Mouse (Mus musculus): ENCODE measurements around the gene Tekt5. TPM values are rescaled to one million over a fixed set of nuclear protein-coding genes. Genes with fewer than 3 reads are reported as not detected.
A peak's percentile ranks its signal among the peaks of the same experiment; 100 is the strongest.

Gene Tekt5
- polyA plus RNA-seq, 1 experiment = 21.8 TPM

- Histone ChIP-seq H3K27me3 (ENCODE audit: control insufficient read depth, insufficient read depth, insufficient read length) (no peaks in the 10 kb centered on the region), H3K4me3 (no peak overlapping the region), H3ac (ENCODE audit: control insufficient read depth, insufficient read length) (no peak overlapping the region), H3K79me2 (ENCODE audit: control insufficient read depth, insufficient read depth) (no peaks in the 10 kb centered on the region), H3K36me3 (ENCODE audit: control insufficient read depth, insufficient read depth) (no peaks in the 10 kb centered on the region), H3K4me2 (ENCODE audit: low read depth) (no peak overlapping the region)
- TF ChIP-seq TCF12 (IDR thresholded peaks at IDR 0.05; ENCODE audit: insufficient read depth, poor library complexity, severe bottlenecking) (no peak), E2F4 (IDR thresholded peaks at IDR 0.05; ENCODE audit: insufficient read depth) (no peak), MYOG (IDR thresholded peaks at IDR 0.05; ENCODE audit: control insufficient read depth in 1 of 3, insufficient read depth in 1 of 3, insufficient read length in 2 of 3, low read depth in 2 of 3) (no peak), POLR2AphosphoS2 (IDR thresholded peaks at IDR 0.05; ENCODE audit: insufficient read length, low read depth) (no peak), SRF (IDR thresholded peaks at IDR 0.05; ENCODE audit: control insufficient read depth, insufficient read length, low read depth) (no peak), CEBPB (IDR thresholded peaks at IDR 0.05; ENCODE audit: insufficient read depth, poor library complexity, severe bottlenecking) (no peak), MYOD1 (IDR thresholded peaks at IDR 0.05; ENCODE audit: control insufficient read depth in 1 of 3, insufficient read length in 2 of 3, low read depth in 2 of 3) (no peak), USF1 (IDR thresholded peaks at IDR 0.05; ENCODE audit: low read depth) (no peak), TCF3 (IDR thresholded peaks at IDR 0.05; ENCODE audit: insufficient read length, low read depth) (no peak), MAX (IDR thresholded peaks at IDR 0.05; ENCODE audit: low read depth) (no peak), REST (IDR thresholded peaks at IDR 0.05; ENCODE audit: insufficient read depth, insufficient read length) (no peak), POLR2A (IDR thresholded peaks at IDR 0.05; ENCODE audit: insufficient read length, low read depth) (no peak)
Measured at GRCm38 (mm10) chr16:10349436-10349835, 45.9 kb downstream of the Tekt5 start.

- no peak overlapping the region for H3ac ChIP-seq (ENCODE audit: control insufficient read depth, insufficient read length)
- no peak overlapping the region for H3K4me3 ChIP-seq
- no peaks in the 10 kb centered on the region for H3K36me3 ChIP-seq (ENCODE audit: control insufficient read depth, insufficient read depth)
- H3K79me2 ChIP-seq (ENCODE audit: control insufficient read depth, insufficient read depth) = no peaks in the 10 kb centered on the region
- no peaks in the 10 kb centered on the region for H3K27me3 ChIP-seq (ENCODE audit: control insufficient read depth, insufficient read depth, insufficient read length)
- TF ChIP-seq MYOG (IDR thresholded peaks at IDR 0.05; ENCODE audit: control insufficient read depth in 1 of 3, insufficient read depth in 1 of 3, insufficient read length in 2 of 3, low read depth in 2 of 3) (no peak), MAX (IDR thresholded peaks at IDR 0.05; ENCODE audit: low read depth) (no peak), REST (IDR thresholded peaks at IDR 0.05; ENCODE audit: insufficient read depth, insufficient read length) (no peak)
- no peak overlapping the region for H3K4me2 ChIP-seq (ENCODE audit: low read depth)
Measured at GRCm38 (mm10) chr16:10347551-10347950, 47.7 kb downstream of the Tekt5 start.

GRCm38 (mm10) chr16:10341110-10341509 lies 54.2 kb downstream of the Tekt5 start:
- TF ChIP-seq TCF12 (IDR thresholded peaks at IDR 0.05; ENCODE audit: insufficient read depth, poor library complexity, severe bottlenecking) (no peak), SRF (IDR thresholded peaks at IDR 0.05; ENCODE audit: control insufficient read depth, insufficient read length, low read depth) (no peak)
- Histone ChIP-seq H3K4me2 (ENCODE audit: low read depth) (no peak overlapping the region), H3K36me3 (ENCODE audit: control insufficient read depth, insufficient read depth) (no peaks in the 10 kb centered on the region), H3K27me3 (ENCODE audit: control insufficient read depth, insufficient read depth, insufficient read length) (no peaks in the 10 kb centered on the region), H3K4me3 (no peak overlapping the region), H3K79me2 (ENCODE audit: control insufficient read depth, insufficient read depth) (no peaks in the 10 kb centered on the region), H3ac (ENCODE audit: control insufficient read depth, insufficient read length) (no peak overlapping the region)

- TF ChIP-seq MYOG (IDR thresholded peaks at IDR 0.05; ENCODE audit: control insufficient read depth in 1 of 3, insufficient read depth in 1 of 3, insufficient read length in 2 of 3, low read depth in 2 of 3) = peak; percentile 28 to 88 (median 35)
- peak in 1 of 3 experiments; percentile 64 for TF ChIP-seq MYOD1 (IDR thresholded peaks at IDR 0.05; ENCODE audit: control insufficient read depth in 1 of 3, insufficient read length in 2 of 3, low read depth in 2 of 3)
- no peak for TF ChIP-seq USF1 (IDR thresholded peaks at IDR 0.05; ENCODE audit: low read depth)
- peak; percentile 28 for TF ChIP-seq TCF3 (IDR thresholded peaks at IDR 0.05; ENCODE audit: insufficient read length, low read depth)
- TF ChIP-seq MAX (IDR thresholded peaks at IDR 0.05; ENCODE audit: low read depth) = no peak
- peak; percentile 5 for TF ChIP-seq TCF12 (IDR thresholded peaks at IDR 0.05; ENCODE audit: insufficient read depth, poor library complexity, severe bottlenecking)
- no peak for TF ChIP-seq SRF (IDR thresholded peaks at IDR 0.05; ENCODE audit: control insufficient read depth, insufficient read length, low read depth)
- Histone ChIP-seq H3ac (ENCODE audit: control insufficient read depth, insufficient read length) (no peak overlapping the region), H3K4me2 (ENCODE audit: low read depth) (no peak overlapping the region)
Measured at GRCm38 (mm10) chr16:10339930-10340329, 55.4 kb downstream of the Tekt5 start.

GRCm38 (mm10) chr16:10338601-10339000 lies 56.7 kb downstream of the Tekt5 start:
- TF ChIP-seq MYOD1 (IDR thresholded peaks at IDR 0.05; ENCODE audit: control insufficient read depth in 1 of 3, insufficient read length in 2 of 3, low read depth in 2 of 3) (no peak), POLR2AphosphoS2 (IDR thresholded peaks at IDR 0.05; ENCODE audit: insufficient read length, low read depth) (no peak), SRF (IDR thresholded peaks at IDR 0.05; ENCODE audit: control insufficient read depth, insufficient read length, low read depth) (no peak)
- H3K27me3 ChIP-seq (ENCODE audit: control insufficient read depth, insufficient read depth, insufficient read length) = no peaks in the 10 kb centered on the region
- H3K4me2 ChIP-seq (ENCODE audit: low read depth) = peak overlapping the region; percentile 33
- H3K36me3 ChIP-seq (ENCODE audit: control insufficient read depth, insufficient read depth) = no peaks in the 10 kb centered on the region
- no peaks in the 10 kb centered on the region for H3K79me2 ChIP-seq (ENCODE audit: control insufficient read depth, insufficient read depth)
- H3K4me3 ChIP-seq = no peak overlapping the region
- H3ac ChIP-seq (ENCODE audit: control insufficient read depth, insufficient read length) = no peak overlapping the region

More at GRCm38 (mm10) chr16:10339930-10340329, 55.4 kb downstream of the Tekt5 start:
- H3K27me3 ChIP-seq (ENCODE audit: control insufficient read depth, insufficient read depth, insufficient read length) = no peaks in the 10 kb centered on the region
- H3K4me3 ChIP-seq = no peak overlapping the region
- no peaks in the 10 kb centered on the region for H3K79me2 ChIP-seq (ENCODE audit: control insufficient read depth, insufficient read depth)
- H3K36me3 ChIP-seq (ENCODE audit: control insufficient read depth, insufficient read depth) = no peaks in the 10 kb centered on the region
